Mouse (Mus musculus) cerebellum, adult 11-12 months (tissue): Measurements from ENCODE around the gene Fhit.

Source experiments
- DNase-seq: peaks from one replicate; pipeline ENCODE4 v3.0.0; 2022

Fhit gene

DNA sequence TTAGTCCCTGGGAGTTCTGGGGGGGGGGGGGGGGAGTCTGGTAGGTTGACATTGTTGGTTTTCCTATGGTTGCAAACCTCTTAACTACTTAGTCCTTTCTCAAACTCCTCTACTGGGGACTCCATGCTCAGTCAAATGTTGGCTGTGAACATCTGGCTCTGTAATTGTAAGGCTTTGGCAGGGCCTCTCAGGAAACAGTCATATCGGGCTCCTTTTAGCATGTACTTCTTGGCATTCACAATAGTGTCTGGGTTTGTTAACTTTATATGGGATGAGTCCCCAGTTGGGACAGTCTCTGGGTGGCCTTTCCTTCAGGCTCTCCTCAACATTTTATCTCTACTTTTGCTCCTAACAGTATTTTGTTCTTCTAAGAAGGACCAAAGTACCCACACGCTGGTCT is 1065.6 kb downstream of the Fhit start:
- no peak for DNase-seq

- no peak for DNase-seq
These were observed 1082.8 kb downstream of the Fhit start for GRCm38 (mm10) chr14:10079062-10079461.

- no peak for DNase-seq
These were observed 1111.9 kb downstream of the Fhit start for GRCm38 (mm10) chr14:10049947-10050346.

- no peak for DNase-seq
These were observed 1114.6 kb downstream of the Fhit start for GRCm38 (mm10) chr14:10047123-10047783.

DNA sequence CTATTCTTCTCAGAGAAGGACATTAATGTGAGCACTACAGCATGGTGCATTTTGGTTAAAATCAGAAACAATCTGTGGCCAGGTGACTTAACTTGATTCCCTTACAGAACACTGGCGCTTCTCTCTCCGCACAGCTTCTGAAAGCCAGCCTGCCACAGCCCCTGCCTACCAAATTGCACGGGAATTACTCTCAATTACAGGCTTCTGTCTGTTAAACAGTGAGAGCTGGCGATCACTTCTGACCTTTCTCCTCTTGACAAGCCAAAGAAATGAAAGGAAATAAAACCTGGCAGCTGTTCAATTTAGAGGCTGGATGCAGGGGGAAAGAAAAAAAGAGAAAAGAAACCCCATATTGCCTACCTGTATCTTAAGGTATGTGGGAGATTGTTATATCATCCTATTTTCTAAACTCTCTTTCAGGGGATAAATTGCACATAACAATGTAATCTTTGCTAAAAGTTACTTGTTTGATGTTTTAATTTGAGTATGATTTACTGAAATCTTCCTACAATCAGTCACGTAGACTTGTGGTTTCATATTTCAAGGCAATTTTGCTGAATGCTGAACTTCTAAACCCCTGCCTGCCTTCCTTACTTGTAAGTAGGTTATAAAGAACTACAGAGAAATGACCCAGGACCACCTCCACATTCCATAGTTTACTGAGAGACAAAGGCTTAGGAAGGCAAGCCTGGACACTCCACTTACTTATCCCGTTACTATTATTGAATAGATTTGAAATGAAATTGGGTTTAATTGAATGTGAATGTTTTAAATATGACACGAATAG is 1115.3 kb downstream of the Fhit start:
- DNase-seq: no peak

- no peak for DNase-seq
These were observed 1123.8 kb downstream of the Fhit start for GRCm38 (mm10) chr14:10038021-10038420.

GRCm38 (mm10) chr14:10036685-10037215 is 1125.1 kb downstream of the Fhit start:
- no peak for DNase-seq

- no peak for DNase-seq
These were observed 1126.2 kb downstream of the Fhit start for GRCm38 (mm10) chr14:10035682-10036081.

DNA sequence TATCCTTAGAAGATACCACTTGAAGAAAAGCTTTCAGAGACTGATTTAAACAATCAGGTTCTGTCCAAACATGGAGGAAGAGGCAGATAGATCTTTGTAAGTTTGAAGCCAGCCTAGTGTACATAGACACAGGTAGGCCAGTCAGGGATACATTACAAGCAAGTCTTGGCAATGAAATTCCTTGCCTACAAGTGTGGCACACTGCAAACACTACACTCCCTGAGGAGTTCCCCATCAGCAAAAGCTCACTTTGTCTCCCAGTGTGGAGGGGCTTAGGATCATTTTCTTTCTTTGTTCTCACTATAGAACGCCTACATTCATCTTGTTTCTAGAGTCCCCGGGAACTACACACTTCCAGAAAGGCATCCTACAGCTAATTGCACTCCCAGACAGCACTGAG is 1126.6 kb downstream of the Fhit start:
- no peak for DNase-seq

- DNase-seq: no peak
These were observed 1138.5 kb downstream of the Fhit start for GRCm38 (mm10) chr14:10023382-10023781.

GRCm38 (mm10) chr14:10022304-10022703 is 1139.5 kb downstream of the Fhit start:
- no peak for DNase-seq

- DNase-seq: no peak
These were observed 1141.3 kb downstream of the Fhit start for GRCm38 (mm10) chr14:10020400-10021140.

DNA sequence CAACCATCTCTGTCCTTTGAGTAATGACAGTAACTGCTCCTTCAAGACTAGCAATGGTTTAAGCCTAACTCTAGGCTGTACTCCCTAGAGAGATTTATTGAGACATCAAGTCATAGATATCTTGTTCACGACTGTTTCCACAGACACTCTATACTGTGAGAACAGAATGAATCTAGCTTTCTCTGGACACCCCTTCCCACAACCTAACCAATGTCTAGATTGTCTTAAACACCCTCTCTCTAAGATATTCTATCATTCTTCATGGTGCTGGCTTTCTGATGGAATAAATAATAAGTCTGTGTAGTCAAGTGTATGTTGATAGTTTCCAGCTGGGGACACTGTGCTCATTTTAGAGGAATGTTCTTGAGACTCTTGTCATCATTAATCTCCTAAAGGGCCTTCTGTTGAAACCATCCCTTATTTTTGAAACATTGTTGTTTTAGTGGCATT is 1148.0 kb downstream of the Fhit start:
- no peak for DNase-seq

DNA sequence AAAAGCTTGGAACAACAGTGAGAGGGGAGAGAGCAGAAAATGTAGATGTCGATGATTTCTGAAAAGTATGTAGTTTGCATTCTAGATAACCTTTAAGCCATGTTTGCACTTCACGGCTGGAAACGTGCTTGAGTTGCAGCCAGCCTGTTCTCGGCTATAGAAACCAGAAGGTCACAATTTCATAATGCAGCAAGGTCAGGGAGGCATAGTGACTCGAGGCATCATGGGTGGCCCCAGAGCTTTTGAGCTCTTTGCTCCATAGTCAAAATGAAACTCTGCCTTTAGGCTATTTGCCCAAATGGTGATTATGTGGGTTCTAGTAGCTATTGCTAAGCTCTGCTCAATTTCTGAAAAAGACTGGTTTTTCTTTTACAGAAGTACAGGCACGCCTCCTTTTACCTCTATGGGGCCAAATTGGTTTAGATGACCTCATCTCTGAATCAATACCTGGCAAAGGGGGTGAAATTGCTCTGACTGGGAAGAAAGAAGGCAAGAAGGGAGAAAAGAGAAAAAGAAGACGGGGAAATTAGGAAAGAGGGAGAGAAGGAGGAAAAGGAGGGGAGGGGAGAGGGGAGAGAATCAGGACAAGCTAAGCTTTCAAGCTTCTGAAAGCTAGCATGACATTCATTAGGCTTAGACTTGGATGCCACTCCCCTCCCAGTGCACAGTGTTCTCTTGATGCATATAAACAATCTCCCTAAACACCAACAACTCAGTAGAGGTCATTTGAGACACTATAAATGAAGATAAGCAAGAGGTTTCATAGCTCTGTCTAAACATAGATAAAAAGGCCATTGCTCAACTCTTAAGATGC is 1148.6 kb downstream of the Fhit start:
- no peak for DNase-seq

DNA sequence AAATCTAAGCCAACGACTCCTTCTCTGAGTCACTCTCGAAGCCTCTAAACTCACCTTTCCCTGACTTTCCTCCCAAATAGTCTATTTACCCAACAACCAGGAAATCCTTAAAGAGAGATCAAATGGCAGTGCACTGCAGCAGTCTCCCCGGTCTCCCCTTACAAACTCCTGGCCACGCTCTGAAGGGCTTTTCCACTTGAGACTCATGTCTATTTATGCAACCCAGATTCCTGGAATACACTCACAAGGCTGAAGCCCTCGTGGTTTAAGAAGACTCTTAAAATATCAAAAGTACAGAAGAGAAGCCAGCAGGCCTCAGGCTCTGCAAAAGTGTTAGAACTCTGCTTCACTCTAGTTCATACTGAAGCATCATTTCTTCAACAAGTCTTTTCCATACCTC is 1155.6 kb downstream of the Fhit start:
- no peak for DNase-seq

DNA sequence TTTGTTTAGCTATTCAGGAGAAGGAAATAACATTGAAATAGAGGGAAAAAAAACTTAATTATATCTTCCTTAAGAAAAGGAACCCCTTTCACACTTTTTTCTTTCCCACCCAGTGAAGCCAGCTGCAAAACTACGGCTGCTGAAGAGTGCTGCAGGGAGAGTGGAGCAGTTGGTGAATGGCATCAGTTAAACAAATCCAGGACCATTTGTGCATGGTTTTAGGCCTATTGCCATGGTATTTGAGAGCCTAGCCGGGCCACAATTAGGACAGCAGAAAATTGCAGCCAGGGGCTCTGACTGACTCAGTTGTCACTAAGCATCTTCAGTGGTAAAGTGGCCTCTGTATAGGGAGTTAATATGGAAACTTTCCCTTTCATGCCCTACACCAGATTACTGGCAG is 1158.0 kb downstream of the Fhit start:
- no peak for DNase-seq

GRCm38 (mm10) chr14:9990677-9991076 is 1171.2 kb downstream of the Fhit start:
- DNase-seq: no peak

DNA sequence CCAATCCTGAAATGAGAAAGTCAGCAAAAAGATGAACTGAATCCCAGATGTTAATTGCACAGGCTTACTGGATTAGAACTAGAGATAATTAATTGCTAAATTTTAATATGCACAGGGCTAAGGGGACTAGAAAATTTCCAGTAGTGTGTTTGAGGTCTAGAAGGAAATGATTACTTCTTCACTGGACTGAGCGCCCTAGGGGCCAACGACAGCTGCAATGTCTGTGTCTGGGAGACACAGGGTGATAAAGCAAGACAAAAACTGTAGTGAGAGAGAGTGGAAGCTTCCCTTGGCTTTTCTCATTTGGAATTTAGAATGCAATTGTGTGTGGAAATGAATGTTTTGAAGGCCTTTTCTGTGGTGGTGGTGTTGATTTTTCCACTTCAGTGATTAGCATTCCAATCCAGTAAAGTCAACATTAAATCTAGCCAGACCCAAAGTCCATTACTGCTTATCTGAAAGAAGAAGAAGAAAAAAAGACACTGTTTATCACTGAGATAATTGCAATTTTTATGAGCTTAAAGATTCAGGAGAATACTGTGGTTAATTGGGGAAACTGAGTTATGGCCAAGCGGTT is 1184.8 kb downstream of the Fhit start:
- DNase-seq: no peak

- no peak for DNase-seq
These were observed 1187.4 kb downstream of the Fhit start for GRCm38 (mm10) chr14:9974402-9974801.

- no peak for DNase-seq
These were observed 1198.0 kb downstream of the Fhit start for GRCm38 (mm10) chr14:9963853-9964252.

- DNase-seq: no peak
These were observed 1201.4 kb downstream of the Fhit start for GRCm38 (mm10) chr14:9960396-9960795.

DNA sequence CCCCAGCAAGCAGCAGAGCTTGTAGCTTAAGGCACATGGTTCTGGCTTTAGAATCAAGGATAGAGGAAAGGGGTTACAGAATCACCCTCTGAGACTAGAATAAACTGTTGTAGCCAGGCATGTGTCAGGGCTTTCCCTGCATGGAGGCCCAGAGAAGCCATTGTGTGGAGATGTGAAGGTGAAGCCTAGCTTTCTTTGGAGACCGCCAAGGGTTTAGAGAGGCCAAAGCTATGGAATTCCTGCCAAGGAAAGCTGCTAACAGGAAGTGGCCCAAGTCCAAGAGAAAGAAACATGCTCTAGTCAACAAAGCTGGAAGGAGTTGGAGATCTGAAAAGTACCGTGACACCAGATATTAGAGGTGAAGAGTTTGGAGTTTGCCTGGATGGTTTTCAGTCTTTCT is 1262.3 kb downstream of the Fhit start:
- no peak for DNase-seq
